Mouse (Mus musculus): Measurements from ENCODE around the gene Pdia4.
A peak's percentile ranks its signal among the peaks of the same experiment; 100 is the strongest.
"Not testable (repeated sequence)": the region's sequence is repeated elsewhere in the genome, so short reads cannot be mapped to it uniquely, and the experiment has no call there.

Pdia4 gene

DNA sequence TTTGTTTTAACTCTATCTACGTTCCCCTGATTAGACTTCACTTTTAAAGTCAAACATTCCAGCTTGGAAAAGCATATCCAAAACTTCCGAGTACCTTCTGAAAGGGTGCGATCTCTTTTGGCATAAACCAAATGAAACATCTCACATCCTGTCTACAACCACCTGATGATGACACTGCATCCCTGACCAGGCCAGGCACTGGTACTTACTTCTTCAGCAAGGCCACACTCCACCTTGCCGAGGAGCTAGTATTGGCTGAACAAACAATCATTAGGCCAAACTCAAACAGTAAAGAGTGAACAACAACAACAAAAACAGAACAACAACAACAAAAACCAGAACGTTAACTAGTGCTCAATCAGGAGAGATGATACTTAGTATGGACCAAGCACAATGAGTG is 1.9 kb downstream of the Pdia4 start:
- no peak for DNase-seq (ENCODE audit: low spot score)

DNA sequence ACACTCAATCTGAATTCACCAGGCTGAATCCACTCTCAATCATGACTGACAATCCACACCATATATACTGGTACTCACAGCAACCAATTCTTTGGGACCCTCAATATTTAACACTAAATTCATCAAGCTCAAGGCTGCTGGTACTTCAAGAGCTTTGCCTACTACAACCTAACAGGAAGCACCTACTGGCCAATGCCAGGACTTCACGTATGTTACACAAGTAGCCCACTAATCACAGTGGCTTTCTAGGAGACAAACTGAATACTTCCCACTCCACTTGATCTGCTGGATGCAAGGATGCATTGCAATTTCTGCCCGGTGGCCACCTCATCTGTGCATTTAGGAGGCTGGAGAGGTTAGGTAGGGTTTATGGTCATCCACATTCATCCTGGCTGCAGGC is 3.0 kb downstream of the Pdia4 start:
- no peak for DNase-seq (ENCODE audit: low spot score)

DNA sequence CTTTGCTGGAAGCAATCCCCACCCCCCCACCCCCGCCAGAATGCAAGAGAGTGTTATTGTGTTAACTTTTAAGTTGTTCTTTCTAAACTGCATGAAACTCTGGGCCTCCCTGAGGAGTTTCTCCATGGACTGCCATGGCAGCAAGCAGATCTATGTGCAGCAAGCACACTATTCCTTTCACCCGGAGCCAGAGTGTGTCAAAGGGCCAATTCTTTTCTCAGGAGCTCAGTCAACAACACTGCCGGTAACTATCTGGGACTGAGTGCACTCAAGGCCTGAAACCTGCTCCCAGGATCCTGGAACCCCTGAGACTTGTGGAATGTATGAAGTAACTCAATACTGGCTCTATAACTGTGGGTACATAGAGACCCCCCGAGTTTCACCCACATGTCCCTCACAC is 4.2 kb downstream of the Pdia4 start:
- no peak for DNase-seq (ENCODE audit: low spot score)

DNA sequence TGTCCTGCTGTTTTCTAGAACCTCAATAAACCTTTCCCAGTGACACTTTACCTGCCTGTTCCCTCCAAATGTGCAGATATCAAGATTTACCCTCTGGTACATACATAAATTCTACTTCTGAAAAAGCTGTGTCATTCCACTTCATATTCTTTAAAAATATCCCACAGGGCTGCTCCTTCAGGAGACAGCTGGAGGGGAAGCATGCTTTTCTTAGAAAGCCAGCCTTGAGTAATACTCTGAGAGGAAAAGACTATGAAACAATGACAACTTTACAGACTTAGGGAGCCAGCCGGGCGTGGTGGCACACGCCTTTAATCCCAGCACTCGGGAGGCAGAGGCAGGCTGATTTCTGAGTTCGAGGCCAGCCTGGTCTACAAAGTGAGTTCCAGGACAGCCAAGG is 4.7 kb downstream of the Pdia4 start:
- DNase-seq (ENCODE audit: low spot score), result no peak

DNA sequence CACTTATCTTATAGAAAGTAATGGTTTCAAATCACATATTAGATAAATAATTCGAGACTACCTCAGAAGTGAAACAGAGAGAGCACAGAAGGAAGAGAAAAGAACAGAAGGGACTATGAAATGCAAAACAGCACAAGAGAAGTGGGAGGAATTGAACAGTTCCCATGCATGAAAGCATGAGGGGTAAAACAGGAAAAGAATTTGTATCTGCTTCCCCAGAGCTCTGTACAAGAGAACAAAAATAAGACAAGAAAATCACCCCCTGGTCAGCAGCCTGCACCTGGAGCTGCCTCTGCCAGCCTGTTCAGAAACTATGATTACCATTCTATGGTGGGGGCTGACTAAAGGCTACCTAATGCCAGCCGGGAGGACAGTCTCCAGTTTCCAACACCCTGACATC is 5.8 kb downstream of the Pdia4 start:
- no peak for DNase-seq (ENCODE audit: low spot score)

DNA sequence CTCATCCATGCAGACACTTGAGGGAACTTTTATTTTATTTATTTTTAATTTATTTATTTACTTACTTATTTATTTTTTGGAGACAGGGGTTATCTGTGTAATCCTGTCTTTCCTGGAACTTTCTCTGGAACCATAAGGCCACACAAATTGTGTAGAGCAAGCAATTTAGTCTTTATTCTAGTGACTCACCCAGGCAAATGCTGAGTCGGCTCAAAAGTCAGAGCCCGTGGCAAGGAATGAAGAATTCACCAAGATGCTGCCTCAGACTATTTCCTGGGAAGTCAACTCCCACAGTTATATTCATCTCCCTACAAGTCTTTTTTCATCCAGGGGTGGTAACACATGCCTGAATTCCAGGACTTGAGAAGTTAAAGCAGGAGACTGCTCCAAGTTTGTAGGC is 7.7 kb downstream of the Pdia4 start:
- DNase-seq (ENCODE audit: low spot score), result no peak

DNA sequence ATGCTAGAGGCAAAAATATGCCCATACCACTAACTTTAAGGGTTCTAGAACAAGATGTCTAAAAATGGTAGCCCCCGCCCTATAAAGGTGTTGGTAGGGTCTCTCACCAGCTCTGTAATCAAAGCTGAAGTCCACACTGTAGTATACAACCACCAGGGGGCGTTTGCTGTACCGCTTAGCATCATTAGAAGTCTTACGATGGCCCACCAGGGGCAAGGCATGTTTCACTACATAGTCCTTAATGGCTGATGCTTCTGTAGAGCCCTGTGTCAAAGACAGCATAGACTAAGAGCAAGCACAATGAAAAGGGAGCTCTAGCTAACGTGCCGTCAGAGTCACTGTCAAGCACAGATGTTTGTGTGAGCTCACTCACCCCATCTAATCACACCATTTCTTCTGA is 14.2 kb downstream of the Pdia4 start:
- DNase-seq (ENCODE audit: low spot score), result peak; percentile 39

DNA sequence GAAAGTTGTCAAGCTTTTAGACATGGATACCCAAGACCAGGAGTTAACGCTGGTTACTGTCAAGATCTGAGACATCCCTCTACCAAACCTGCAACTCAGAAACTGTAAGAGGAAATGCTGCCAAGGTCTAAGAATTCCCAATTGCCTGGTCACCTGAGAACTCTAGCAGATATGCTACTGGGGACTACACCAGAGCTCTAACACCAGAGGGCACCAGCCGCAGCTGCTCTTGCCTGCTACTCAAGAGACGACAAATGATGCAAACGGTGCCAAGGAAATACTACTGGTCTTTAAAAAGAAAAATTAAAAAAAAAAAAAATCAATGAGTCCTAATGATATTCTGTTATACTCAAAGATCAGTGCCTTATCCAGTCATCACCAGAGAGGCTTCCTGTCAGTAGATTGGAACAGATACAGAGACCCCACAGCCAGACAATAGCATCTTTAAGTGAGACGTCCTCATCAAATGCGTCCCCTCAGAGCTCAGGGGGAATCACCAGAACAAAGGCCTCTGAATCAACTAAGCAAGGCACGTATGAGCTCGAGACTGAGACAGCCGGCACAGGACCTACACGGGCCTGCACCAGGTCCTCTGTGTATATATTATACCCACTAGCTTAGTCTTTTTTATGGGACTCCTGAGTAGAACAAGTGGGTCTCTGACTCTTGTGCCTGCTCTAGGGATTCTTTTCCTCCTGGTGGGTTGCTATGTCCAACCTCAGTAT is 19.0 kb downstream of the Pdia4 start:
- no peak for DNase-seq (ENCODE audit: low spot score)

DNA sequence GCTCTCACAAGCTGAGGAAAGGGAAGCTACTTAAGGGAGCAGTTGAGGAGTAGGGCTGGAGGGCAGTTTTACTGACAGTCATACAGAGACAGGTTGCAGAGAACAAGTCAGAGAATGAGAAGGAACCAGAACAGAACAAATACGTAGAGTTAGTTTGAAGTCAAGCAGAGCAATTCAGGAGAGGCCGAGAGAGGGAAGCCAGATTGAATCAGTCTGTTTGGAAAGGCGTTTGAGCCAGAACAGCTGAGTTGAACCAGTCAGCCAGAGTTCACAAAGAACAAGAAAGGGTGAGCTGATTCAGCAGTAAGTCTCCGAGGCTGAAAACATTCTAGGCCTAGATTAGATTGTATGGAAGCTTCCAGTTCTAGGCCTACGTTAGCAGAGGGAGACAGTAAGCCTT is 19.9 kb downstream of the Pdia4 start:
- DNase-seq (ENCODE audit: low spot score), result no peak

DNA sequence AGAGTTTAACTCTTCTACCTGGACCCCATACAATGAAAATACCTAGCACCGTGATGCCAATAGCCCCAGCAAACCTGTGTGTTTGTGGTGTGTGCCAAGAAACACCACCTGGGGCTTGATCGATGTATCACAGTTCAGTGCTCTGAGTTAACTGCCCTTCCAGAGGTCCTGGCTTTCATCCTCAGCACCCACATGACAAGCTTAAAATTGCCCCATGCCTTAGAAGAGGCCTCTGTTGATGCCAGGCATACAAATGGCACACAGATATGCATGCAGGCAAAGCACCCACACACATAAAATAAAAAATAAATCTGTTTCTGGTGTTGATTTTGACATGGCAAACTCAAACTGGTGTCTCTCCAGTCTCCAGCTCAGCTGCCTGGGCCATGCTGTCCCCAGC is 20.7 kb downstream of the Pdia4 start:
- DNase-seq (ENCODE audit: low spot score), result no peak

DNA sequence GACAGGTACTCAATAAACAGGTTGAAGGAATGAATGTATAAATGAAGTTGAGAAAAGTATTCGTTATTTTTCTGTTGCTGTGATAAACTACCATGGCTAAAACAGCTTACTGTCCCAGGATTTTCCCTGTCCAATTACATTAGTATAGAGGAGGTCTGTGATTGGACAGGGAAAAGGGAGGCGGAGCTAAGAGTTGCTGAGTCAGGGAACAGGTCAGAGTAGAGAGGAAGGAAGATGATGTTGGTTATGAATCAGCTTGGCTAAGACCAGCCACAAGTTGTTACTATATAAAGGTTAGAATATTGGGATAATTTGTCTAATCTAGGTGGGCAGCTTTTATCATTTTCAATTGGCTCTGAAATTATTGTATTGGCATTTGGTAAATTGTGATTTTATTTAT is 22.5 kb downstream of the Pdia4 start:
- DNase-seq (ENCODE audit: low spot score), result no peak

DNA sequence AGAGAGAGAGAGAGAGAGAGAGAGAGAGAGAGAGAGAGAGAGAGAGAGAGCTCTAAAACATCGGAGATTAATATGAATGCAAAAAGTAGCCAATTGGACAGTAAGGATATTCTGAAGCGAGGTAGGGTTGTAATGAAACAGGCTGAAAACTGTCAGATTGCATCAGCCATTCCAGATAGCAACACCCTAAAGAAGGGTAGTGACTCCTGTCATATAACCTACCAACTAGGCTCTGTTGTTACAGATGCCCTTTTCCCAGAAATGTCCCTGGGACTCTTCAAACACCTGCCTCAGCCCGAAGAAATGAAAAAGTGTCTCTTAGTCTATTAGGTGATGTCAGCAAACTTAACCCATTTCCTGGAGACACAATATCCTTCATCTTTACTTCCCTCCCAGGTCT is 24.4 kb downstream of the Pdia4 start:
- no peak for DNase-seq (ENCODE audit: low spot score)

DNA sequence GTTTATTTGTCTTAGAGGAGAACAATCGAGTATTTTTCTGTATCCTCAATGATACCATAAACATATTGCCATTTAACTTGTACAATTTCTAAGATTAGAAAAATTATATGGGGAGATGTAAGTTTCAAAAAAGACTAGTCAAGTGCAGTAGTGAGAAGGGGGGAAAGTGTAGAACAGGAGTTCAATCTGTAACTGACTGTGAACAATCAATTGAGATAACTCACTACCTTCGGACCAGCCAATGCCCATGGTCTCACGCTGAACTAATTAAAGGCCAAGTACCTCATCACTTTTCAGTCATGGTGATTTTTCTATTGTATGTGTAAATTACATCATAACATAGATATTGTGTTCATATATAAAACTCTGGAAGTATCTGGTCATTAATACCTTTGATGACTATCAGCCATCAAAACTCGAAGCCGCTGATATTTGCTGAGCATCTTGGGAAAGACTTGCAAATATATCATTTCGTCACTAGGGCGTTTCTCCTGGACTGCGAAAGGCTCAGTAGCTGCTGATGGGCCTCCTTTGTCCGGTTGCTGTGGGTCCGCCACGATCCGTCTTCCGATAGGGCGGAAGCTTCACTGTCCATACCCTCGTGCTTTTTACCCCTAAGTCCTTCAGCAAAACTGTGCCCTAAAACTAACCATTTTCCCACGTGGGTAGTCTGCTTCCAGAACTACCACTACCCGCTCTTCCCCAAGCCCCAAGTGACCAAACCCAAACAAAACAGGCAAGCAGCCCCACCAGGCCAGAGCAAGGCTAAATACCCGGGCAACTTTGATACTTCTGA is 25.1 kb downstream of the Pdia4 start:
- DNase-seq (ENCODE audit: low spot score), result peak; percentile 62

DNA sequence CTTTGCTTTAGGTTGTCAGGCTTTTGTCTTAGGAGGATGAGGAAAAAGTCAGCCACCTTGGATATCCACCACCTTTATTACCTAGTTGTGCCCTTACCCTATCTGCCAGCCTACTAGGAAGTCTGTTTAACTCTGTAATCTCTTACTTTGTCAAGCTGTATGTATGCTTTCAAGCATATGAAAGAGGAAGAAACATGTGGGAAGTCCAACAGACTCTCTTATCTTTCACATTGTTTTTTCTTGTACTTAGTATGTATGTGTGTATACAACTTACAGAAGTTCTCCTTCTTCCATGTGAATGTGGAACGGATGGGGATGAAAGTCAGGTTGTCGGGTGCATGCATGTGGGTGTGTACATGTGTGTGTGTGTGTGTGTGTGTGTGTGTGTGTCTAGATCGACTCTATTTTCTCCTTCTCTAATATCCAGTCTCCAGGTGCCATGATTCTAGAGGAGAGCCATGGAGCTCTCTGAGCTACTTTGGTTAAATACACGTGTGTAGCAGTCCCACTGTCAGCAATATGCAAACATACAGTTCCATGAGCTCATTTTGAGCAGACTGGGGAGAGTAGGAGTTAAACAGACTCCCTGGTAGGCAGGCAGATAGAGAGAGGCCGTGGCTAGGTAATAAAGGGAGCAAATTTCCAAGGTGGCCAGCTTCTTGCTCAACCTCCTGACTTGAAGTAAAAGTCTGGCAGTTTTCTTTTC is 28.4 kb downstream of the Pdia4 start:
- no peak for DNase-seq (ENCODE audit: low spot score)

DNA sequence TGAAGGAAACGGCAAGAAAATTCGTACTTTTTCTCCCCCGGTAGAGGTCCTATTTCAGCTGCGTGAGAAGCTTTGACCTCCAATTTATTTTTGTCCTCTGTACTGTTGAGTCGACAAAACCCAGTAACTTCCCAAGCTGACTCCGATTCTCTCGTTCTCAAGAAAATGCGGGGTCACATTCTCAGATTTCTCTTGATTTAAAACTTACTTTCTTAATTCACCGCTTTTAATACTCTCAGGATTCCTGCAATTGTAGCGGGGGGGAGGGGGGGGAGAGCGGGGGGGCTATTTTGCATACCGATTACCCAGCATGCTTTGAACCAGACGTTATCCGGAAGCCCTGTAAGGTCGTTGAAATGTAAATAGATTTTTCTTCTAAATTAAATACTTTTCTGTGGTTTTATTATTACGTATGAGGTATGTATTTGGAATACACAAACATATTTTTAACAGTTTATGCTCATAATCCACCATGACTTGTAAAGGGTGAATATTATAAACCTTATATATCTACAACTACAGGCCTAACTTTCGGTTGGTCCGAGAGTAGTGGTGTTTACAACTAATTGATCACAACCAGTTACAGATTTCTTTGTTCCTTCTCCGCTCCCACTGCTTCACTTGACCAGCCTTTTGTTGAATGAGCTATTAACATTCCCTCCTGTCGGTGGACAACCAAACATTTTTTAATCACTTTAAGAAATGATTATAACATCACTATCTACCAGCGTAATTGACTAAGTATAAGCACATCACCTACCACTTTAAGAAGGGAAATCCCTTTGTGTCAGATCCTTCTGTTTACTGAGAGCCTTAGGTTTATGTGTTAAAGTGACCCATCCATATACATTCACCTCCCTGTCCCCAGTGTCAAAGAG is 31.9 kb downstream of the Pdia4 start:
- no peak for DNase-seq (ENCODE audit: low spot score)

DNA sequence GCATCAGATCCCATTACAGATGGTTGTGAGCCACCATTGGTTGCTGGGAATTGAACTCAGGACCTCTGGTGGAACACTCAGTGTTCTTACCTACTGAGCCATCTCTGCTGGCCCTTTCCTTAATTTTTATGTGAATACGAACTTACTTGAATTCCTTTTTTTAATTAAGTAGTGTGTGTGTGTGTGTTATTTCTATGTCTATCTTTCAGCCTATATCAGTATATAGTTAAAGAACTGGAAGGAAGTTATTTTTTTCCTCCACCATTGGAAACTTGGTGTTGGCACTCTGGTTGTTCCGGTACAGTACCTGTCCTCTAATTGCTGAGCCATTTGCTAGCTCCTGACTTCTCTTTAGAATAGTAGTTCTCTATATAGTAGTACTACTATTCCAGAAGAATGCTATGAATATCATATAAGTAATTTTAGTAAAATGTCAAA is 32.6 kb downstream of the Pdia4 start:
- no peak for DNase-seq (ENCODE audit: low spot score)

DNA sequence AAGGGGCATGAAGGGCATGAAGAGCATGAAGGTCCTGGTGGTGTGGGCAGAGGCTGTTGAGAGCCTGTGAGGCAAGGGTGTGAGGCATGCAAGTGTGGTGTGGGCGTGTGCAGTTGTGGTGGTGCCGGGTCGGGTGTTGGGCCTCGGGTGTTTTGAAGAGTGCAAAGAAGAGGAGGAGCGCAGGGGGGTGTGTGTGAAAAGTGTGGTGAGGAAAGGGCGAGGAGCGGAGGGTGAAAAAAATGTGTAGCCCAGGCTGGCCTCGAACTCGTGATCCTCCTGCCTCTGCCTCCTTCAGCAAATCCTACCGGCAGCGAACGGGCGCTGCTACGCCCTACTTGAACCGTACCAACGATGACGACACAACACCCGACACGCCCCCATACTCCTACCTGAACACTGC is 41.5 kb downstream of the Pdia4 start:
- DNase-seq (ENCODE audit: low spot score), result not testable (repeated sequence)

DNA sequence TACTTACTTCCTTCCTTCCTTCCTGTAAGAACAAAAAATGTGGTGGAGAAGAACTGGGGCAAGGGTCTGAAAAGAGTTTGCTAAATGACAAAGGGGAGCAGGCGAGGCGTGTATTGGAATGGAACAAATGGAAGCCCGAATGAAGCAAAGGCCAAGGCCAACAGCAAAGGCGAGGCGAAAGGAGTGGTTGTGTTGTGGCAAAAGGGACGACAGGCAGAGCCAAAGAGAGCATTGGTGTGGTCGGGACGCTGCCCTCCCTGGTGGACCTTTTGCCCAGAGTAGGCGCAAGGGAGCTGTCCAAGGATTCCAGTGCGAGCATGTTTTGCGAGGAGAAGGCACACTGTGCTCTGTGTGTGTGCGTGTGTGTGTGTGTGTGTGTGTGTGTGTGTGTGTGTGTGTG is 42.1 kb downstream of the Pdia4 start:
- DNase-seq (ENCODE audit: low spot score), result not testable (repeated sequence)

DNA sequence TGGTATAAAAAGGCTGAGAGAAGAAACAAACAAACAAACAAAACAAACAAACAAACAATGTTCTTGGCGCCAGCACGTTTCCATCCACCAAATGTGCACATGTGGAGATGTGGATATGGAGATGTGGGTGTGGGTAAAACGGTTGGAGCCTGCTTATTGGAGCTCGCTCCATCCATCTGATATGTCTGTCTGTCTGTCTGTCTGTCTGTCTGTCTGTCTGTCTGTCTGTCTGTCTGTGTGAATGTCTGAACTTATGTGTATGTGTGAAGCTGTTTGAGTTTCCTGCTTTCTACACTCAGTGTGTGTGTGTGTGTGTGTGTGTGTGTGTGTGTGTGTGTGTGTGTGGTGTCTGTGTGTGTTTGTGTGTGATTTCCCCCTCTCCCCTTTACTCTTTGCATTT is 43.4 kb downstream of the Pdia4 start:
- not testable (repeated sequence) for DNase-seq (ENCODE audit: low spot score)

DNA sequence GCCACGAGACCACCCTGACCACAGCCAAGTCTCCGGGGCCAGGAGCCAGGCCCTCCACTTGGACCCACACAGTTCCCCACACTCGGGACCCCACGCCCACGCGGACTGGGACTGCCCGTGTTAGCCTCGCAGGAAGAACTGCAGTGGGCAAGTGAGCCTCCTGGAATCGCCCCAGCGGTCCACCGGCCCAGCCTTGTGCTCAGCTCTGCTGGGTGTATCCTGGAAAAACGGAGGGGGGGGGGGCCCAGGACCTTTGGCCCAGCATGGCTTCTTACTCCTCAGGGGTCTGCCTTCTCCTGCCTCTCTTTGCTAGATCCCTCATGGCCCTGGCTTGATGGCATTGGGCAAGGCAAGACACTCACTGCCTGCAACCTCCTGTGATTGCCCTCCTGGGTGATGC is 44.7 kb downstream of the Pdia4 start:
- DNase-seq (ENCODE audit: low spot score), result not testable (repeated sequence)

DNA sequence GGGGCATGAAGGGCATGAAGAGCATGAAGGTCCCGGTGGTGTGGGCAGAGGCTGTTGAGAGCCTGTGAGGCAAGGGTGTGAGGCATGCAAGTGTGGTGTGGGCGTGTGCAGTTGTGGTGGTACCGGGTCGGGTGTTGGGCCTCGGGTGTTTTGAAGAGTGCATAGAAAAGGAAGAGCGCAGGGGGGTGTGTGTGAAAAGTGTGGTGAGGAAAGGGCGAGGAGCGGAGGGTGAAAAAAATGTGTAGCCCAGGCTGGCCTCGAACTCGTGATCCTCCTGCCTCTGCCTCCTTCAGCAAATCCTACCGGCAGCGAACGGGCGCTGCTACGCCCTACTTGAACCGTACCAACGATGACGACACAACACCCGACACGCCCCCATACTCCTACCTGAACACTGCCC is 45.9 kb downstream of the Pdia4 start:
- not testable (repeated sequence) for DNase-seq (ENCODE audit: low spot score)

DNA sequence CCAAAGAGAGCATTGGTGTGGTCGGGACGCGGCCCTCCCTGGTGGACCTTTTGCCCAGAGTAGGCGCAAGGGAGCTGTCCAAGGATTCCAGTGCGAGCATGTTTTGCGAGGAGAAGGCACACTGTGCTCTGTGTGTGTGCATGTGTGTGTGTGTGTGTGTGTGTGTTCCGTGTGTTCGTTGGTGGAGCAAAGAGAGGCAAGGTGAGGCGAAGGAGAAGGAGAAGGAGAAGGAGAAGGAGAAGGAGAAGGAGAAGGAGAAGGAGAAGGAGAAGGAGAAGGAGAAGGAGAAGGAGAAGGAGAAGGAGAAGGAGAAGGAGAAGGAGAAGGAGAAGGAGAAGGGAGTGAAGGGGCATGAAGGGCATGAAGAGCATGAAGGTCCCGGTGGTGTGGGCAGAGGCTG is 50.5 kb downstream of the Pdia4 start:
- DNase-seq (ENCODE audit: low spot score), result not testable (repeated sequence)

All from spleen, adult 12 weeks (tissue).